25 mouse cellular contexts compared by ENCODE assay signal in genomic region chr17:67582681-67583356, GRCm38 (mm10). TPM values are rescaled to one million over a fixed set of nuclear protein-coding genes. Genes with fewer than 3 reads are reported as not detected.
DNase-seq lines count a peak whose midpoint lies in the region; ATAC-seq lines count a peak whose summit lies in the region.
"Had no signal": no experiment of that assay in that cellular context is flagged by ENCODE, and none has a peak within 500 bp of the region (broad histone marks: within the 10 kb centered on the region; RNA-seq: fewer than 3 reads in every experiment).

No protein-coding gene starts in this region.

- no peak overlapping the region for H3K4me3 ChIP-seq in midbrain, embryonic 11.5 days (ENCODE audit: low read depth, low read length)
- no peak overlapping the region for H3K4me3 ChIP-seq in midbrain, embryonic 10.5 days

- H3K36me3 ChIP-seq in midbrain, embryonic 11.5 days (ENCODE audit: control insufficient read depth, insufficient read depth, low read length): no peaks in the 10 kb centered on the region
- no peaks in the 10 kb centered on the region for H3K36me3 ChIP-seq in midbrain, embryonic 10.5 days
- H3K36me3 ChIP-seq: G1E had no signal

- no peaks in the 10 kb centered on the region for H3K9me3 ChIP-seq in midbrain, embryonic 11.5 days (ENCODE audit: control insufficient read depth, low read length)
- no peaks in the 10 kb centered on the region for H3K9me3 ChIP-seq in midbrain, embryonic 10.5 days (replicated peaks)

- no peak overlapping the region for H3K9ac ChIP-seq in midbrain, embryonic 11.5 days (ENCODE audit: low read length)

- intact Hi-C loops in gastrocnemius, postnatal 36 days (cut with DNase I): loop anchor here (10.0 kb wide), 1 partner anchor 1008 kb away; no protein-coding TSS in a partner anchor

- no peaks in the 10 kb centered on the region for H3K27me3 ChIP-seq in midbrain, embryonic 11.5 days (ENCODE audit: control insufficient read depth, insufficient read depth, low read length)
- H3K27me3 ChIP-seq in midbrain, embryonic 10.5 days (ENCODE audit: low read depth, poor library complexity, severe bottlenecking): no peaks in the 10 kb centered on the region; the same call in 1 of the 2 replicates
- H3K27me3 ChIP-seq: CH12.LX had no signal

- 74% methylated on average over 4 of the region's 4 CpGs for WGBS in midbrain, embryonic 11.5 days
- WGBS in midbrain, embryonic 10.5 days: 83% methylated on average over 4 of the region's 4 CpGs

- no peaks in the 10 kb centered on the region for H3K4me1 ChIP-seq in midbrain, embryonic 11.5 days (ENCODE audit: control insufficient read depth, insufficient read depth, low read length)
- H3K4me1 ChIP-seq in midbrain, embryonic 10.5 days: no peaks in the 10 kb centered on the region

- H3K27ac ChIP-seq in midbrain, embryonic 11.5 days (ENCODE audit: low read depth, low read length): no peak overlapping the region
- no peak overlapping the region for H3K27ac ChIP-seq in midbrain, embryonic 10.5 days (replicated peaks)

- peak; percentile 2 for DNase-seq in gastrocnemius, postnatal 10 days
- DNase-seq in gastrocnemius, postnatal 36 days: no peak
- peak; percentile 80 for DNase-seq in heart, adult 11 months
- DNase-seq in heart, adult 9 months (ENCODE audit: low spot score in 2 of 2): no peak
- peak; percentile 68 for DNase-seq in midbrain, embryonic 11.5 days (ENCODE audit: low spot score, missing footprints)
- DNase-seq in midbrain, embryonic 10.5 days (ENCODE audit: low spot score): no peak
- peak; percentile 26 for DNase-seq in testis, postnatal 10 days (ENCODE audit: low spot score)
- DNase-seq in testis, postnatal 14 days (ENCODE audit: low spot score): no peak
- DNase-seq: adrenal gland, adult 2 months; adrenal gland, adult 8-10 months; adrenal gland, postnatal 10 days; adrenal gland, postnatal 14 days; adrenal gland, postnatal 25 days; adrenal gland, postnatal 36 days; B cell, adult 2 months; cerebellum, adult 11 months; cerebellum, adult 11-12 months had no signal

- no peak overlapping the region for H3K4me2 ChIP-seq in midbrain, embryonic 11.5 days

- ATAC-seq in midbrain, embryonic 11.5 days (ENCODE audit: low FRiP score): no peak
- ATAC-seq: activated CD4-positive, CD25-positive, alpha-beta regulatory T cell, adult 4 months; CD4-positive, CD25-positive, alpha-beta regulatory T cell, adult 4 months; Patski had no signal

RNA-seq across cellular contexts. Expression of gene Lrrc30, which starts 49.7 kb away (rescaled TPM):
- 10 to 100 TPM in 1 of 2 experiments, 1 to 10 TPM in 1; 6.3 to 18.7 TPM for total RNA-seq in gastrocnemius, postnatal 10 days (2021)
- total RNA-seq in gastrocnemius, postnatal 36 days (2021): 100 to 1,000 TPM in 1 of 2 experiments, 10 to 100 TPM in 1; 51.4 to 117 TPM
- not detected in 2 replicates for polyA plus RNA-seq in midbrain, embryonic 11.5 days (2014; fragmentation: Nextera tagmentation; extraction: Ambion mirVana)
- polyA plus RNA-seq in midbrain, embryonic 10.5 days (2016; fragmentation: Nextera tagmentation; extraction: Ambion mirVana): not detected in 2 replicates
- total RNA-seq: CH12.LX, ES-E14, G1E, MEL had no signal
- polyA plus RNA-seq: activated CD4-positive, CD25-positive, alpha-beta regulatory T cell, adult 4 months; brain, embryonic 14.5 days; CD4-positive, CD25-positive, alpha-beta regulatory T cell, adult 4 months; G1E; Patski had no signal

Comparison
In these comparisons a context has a peak if more than half of its experiments do, and no peak if none do; other contexts are left out.
1. DNase-seq: peak in gastrocnemius, postnatal 10 days (single experiment), heart, adult 11 months (single experiment), midbrain, embryonic 11.5 days (single experiment) and testis, postnatal 10 days (single experiment); none in gastrocnemius, postnatal 36 days (0 of 2), heart, adult 9 months (0 of 2), midbrain, embryonic 10.5 days (single experiment) and testis, postnatal 14 days (single experiment).